Mouse (Mus musculus): Measurements from ENCODE around the gene Slc12a7. TPM values are rescaled to one million over a fixed set of nuclear protein-coding genes. Genes with fewer than 3 reads are reported as not detected.
A peak's percentile ranks its signal among the peaks of the same experiment; 100 is the strongest.

The Slc12a7 gene
- total and polyA plus RNA-seq, 2 experiments from 2014 or later = 34.4 to 94.6 TPM

- Histone ChIP-seq H3K9ac (replicated peaks; ENCODE audit: low read depth, low read length) (no peak overlapping the region), H3K27me3 (ENCODE audit: control insufficient read depth, insufficient read depth, low read length) (no peaks in the 10 kb centered on the region), H3K4me1 (ENCODE audit: control insufficient read depth, insufficient read depth) (no peaks in the 10 kb centered on the region), H3K9me3 (replicated peaks; ENCODE audit: control insufficient read depth, low read length) (no peaks in the 10 kb centered on the region), H3K4me2 (ENCODE audit: low read depth, low read length) (no peak overlapping the region), H3K4me3 (ENCODE audit: low read depth, low read length) (no peak overlapping the region), H3K36me3 (replicated peaks; ENCODE audit: control insufficient read depth, insufficient read depth, low read length) (no peaks in the 10 kb centered on the region), H3K27ac (ENCODE audit: low read depth) (no peak overlapping the region)
- no peak for ATAC-seq (ENCODE audit: insufficient read depth, low read depth)
- no peak for DNase-seq (ENCODE audit: low spot score)
- WGBS = 63% methylated on average over 4 of the region's 4 CpGs
- TF ChIP-seq EP300 (IDR thresholded peaks at IDR 0.05; ENCODE audit: low read depth) (no peak), CTCF (IDR thresholded peaks at IDR 0.05; ENCODE audit: low read depth) (no peak)
Measured at GRCm38 (mm10) chr13:73688934-73689333, 44.0 kb upstream of the Slc12a7 start.

GRCm38 (mm10) chr13:73692249-73692868 lies 40.5 kb upstream of the Slc12a7 start:
- ATAC-seq (ENCODE audit: insufficient read depth, low read depth) = peak; percentile 69
- 23% methylated on average over 10 of the region's 10 CpGs for WGBS
- no peak overlapping the region for H3K4me3 ChIP-seq (ENCODE audit: low read depth, low read length)

GRCm38 (mm10) chr13:73693333-73693732 lies 39.6 kb upstream of the Slc12a7 start:
- H3K27ac ChIP-seq (ENCODE audit: low read depth) = no peak overlapping the region
- DNase-seq (ENCODE audit: low spot score) = no peak
- no peaks in the 10 kb centered on the region for H3K36me3 ChIP-seq (replicated peaks; ENCODE audit: control insufficient read depth, insufficient read depth, low read length)
- ATAC-seq (ENCODE audit: insufficient read depth, low read depth) = no peak
- H3K27me3 ChIP-seq (ENCODE audit: control insufficient read depth, insufficient read depth, low read length) = no peaks in the 10 kb centered on the region
- H3K4me1 ChIP-seq (ENCODE audit: control insufficient read depth, insufficient read depth) = no peaks in the 10 kb centered on the region
- no peaks in the 10 kb centered on the region for H3K9me3 ChIP-seq (replicated peaks; ENCODE audit: control insufficient read depth, low read length)
- H3K4me2 ChIP-seq (ENCODE audit: low read depth, low read length) = no peak overlapping the region
- no peak overlapping the region for H3K4me3 ChIP-seq (ENCODE audit: low read depth, low read length)
- 55% methylated on average over 2 of the region's 2 CpGs for WGBS
- no peak overlapping the region for H3K9ac ChIP-seq (replicated peaks; ENCODE audit: low read depth, low read length)
- TF ChIP-seq EP300 (IDR thresholded peaks at IDR 0.05; ENCODE audit: low read depth) (no peak), CTCF (IDR thresholded peaks at IDR 0.05; ENCODE audit: low read depth) (no peak)

More at GRCm38 (mm10) chr13:73692249-73692868, 40.5 kb upstream of the Slc12a7 start:
- H3K27me3 ChIP-seq (ENCODE audit: control insufficient read depth, insufficient read depth, low read length) = no peaks in the 10 kb centered on the region
- no peaks in the 10 kb centered on the region for H3K4me1 ChIP-seq (ENCODE audit: control insufficient read depth, insufficient read depth)
- DNase-seq (ENCODE audit: low spot score) = peak; percentile 77
- no peaks in the 10 kb centered on the region for H3K36me3 ChIP-seq (replicated peaks; ENCODE audit: control insufficient read depth, insufficient read depth, low read length)
- no peak overlapping the region for H3K4me2 ChIP-seq (ENCODE audit: low read depth, low read length)
- H3K9me3 ChIP-seq (replicated peaks; ENCODE audit: control insufficient read depth, low read length) = no peaks in the 10 kb centered on the region
- no peak overlapping the region for H3K9ac ChIP-seq (replicated peaks; ENCODE audit: low read depth, low read length)
- H3K27ac ChIP-seq (ENCODE audit: low read depth) = no peak overlapping the region
- no peak for TF ChIP-seq EP300 (IDR thresholded peaks at IDR 0.05; ENCODE audit: low read depth)
- TF ChIP-seq CTCF (IDR thresholded peaks at IDR 0.05; ENCODE audit: low read depth) = peak; percentile 69

GRCm38 (mm10) chr13:73694972-73695371 lies 37.9 kb upstream of the Slc12a7 start:
- Histone ChIP-seq H3K36me3 (replicated peaks; ENCODE audit: control insufficient read depth, insufficient read depth, low read length) (no peaks in the 10 kb centered on the region), H3K27me3 (ENCODE audit: control insufficient read depth, insufficient read depth, low read length) (no peaks in the 10 kb centered on the region), H3K4me1 (ENCODE audit: control insufficient read depth, insufficient read depth) (no peaks in the 10 kb centered on the region), H3K4me3 (ENCODE audit: low read depth, low read length) (no peak overlapping the region), H3K27ac (ENCODE audit: low read depth) (no peak overlapping the region), H3K4me2 (ENCODE audit: low read depth, low read length) (no peak overlapping the region), H3K9ac (replicated peaks; ENCODE audit: low read depth, low read length) (no peak overlapping the region), H3K9me3 (replicated peaks; ENCODE audit: control insufficient read depth, low read length) (no peaks in the 10 kb centered on the region)
- WGBS = 29% methylated on average over 1 of the region's 1 CpGs
- TF ChIP-seq EP300 (IDR thresholded peaks at IDR 0.05; ENCODE audit: low read depth) (no peak), CTCF (IDR thresholded peaks at IDR 0.05; ENCODE audit: low read depth) (no peak)
- ATAC-seq (ENCODE audit: insufficient read depth, low read depth) (no peak), DNase-seq (ENCODE audit: low spot score) (no peak)

GRCm38 (mm10) chr13:73696529-73696928 lies 36.4 kb upstream of the Slc12a7 start:
- 50% methylated on average over 3 of the region's 3 CpGs for WGBS
- TF ChIP-seq CTCF (IDR thresholded peaks at IDR 0.05; ENCODE audit: low read depth) (no peak), EP300 (IDR thresholded peaks at IDR 0.05; ENCODE audit: low read depth) (no peak)
- Histone ChIP-seq H3K9ac (replicated peaks; ENCODE audit: low read depth, low read length) (no peak overlapping the region), H3K27me3 (ENCODE audit: control insufficient read depth, insufficient read depth, low read length) (no peaks in the 10 kb centered on the region), H3K4me1 (ENCODE audit: control insufficient read depth, insufficient read depth) (no peaks in the 10 kb centered on the region), H3K4me2 (ENCODE audit: low read depth, low read length) (no peak overlapping the region), H3K27ac (ENCODE audit: low read depth) (no peak overlapping the region), H3K36me3 (replicated peaks; ENCODE audit: control insufficient read depth, insufficient read depth, low read length) (no peaks in the 10 kb centered on the region), H3K9me3 (replicated peaks; ENCODE audit: control insufficient read depth, low read length) (no peaks in the 10 kb centered on the region), H3K4me3 (ENCODE audit: low read depth, low read length) (no peak overlapping the region)
- ATAC-seq (ENCODE audit: insufficient read depth, low read depth) (no peak), DNase-seq (ENCODE audit: low spot score) (no peak)

- Histone ChIP-seq H3K4me1 (ENCODE audit: control insufficient read depth, insufficient read depth) (no peaks in the 10 kb centered on the region), H3K36me3 (replicated peaks; ENCODE audit: control insufficient read depth, insufficient read depth, low read length) (no peaks in the 10 kb centered on the region), H3K4me3 (ENCODE audit: low read depth, low read length) (no peak overlapping the region), H3K27me3 (ENCODE audit: control insufficient read depth, insufficient read depth, low read length) (no peaks in the 10 kb centered on the region), H3K9me3 (replicated peaks; ENCODE audit: control insufficient read depth, low read length) (no peaks in the 10 kb centered on the region), H3K4me2 (ENCODE audit: low read depth, low read length) (no peak overlapping the region), H3K27ac (ENCODE audit: low read depth) (no peak overlapping the region), H3K9ac (replicated peaks; ENCODE audit: low read depth, low read length) (no peak overlapping the region)
- WGBS = 81% methylated on average over 6 of the region's 6 CpGs
- no peak for ATAC-seq (ENCODE audit: insufficient read depth, low read depth)
- no peak for DNase-seq (ENCODE audit: low spot score)
- no peak for TF ChIP-seq CTCF (IDR thresholded peaks at IDR 0.05; ENCODE audit: low read depth)
- no peak for TF ChIP-seq EP300 (IDR thresholded peaks at IDR 0.05; ENCODE audit: low read depth)
Measured at GRCm38 (mm10) chr13:73699714-73700113, 33.2 kb upstream of the Slc12a7 start.

Data from heart, postnatal 0 days (tissue).